Mouse (Mus musculus): ENCODE results near the gene Hoxa11.
A peak's percentile ranks its signal among the peaks of the same experiment; 100 is the strongest.

Hoxa11 gene

GRCm38 (mm10) chr6:52220003-52220864, 25.4 kb downstream of the Hoxa11 start:
- no peak for DNase-seq (ENCODE audit: low spot score in 2 of 2)

GRCm38 (mm10) chr6:52219234-52219942, 26.2 kb downstream of the Hoxa11 start:
- no peak for DNase-seq (ENCODE audit: low spot score in 2 of 2)

GRCm38 (mm10) chr6:52218643-52219215, 26.9 kb downstream of the Hoxa11 start:
- no peak for DNase-seq (ENCODE audit: low spot score in 2 of 2)

- no peak for DNase-seq (ENCODE audit: low spot score in 2 of 2)
Observed at GRCm38 (mm10) chr6:52217895-52218642, 27.5 kb downstream of the Hoxa11 start.

- no peak for DNase-seq (ENCODE audit: low spot score in 2 of 2)
Observed at GRCm38 (mm10) chr6:52217459-52217768, 28.2 kb downstream of the Hoxa11 start.

GRCm38 (mm10) chr6:52216691-52217458, 28.7 kb downstream of the Hoxa11 start:
- no peak for DNase-seq (ENCODE audit: low spot score in 2 of 2)

- DNase-seq (ENCODE audit: low spot score in 2 of 2): no peak
Observed at GRCm38 (mm10) chr6:52215771-52216535, 29.7 kb downstream of the Hoxa11 start.

- DNase-seq (ENCODE audit: low spot score in 2 of 2): no peak
Observed at GRCm38 (mm10) chr6:52215070-52215469, 30.5 kb downstream of the Hoxa11 start.

- no peak for DNase-seq (ENCODE audit: low spot score in 2 of 2)
Observed at GRCm38 (mm10) chr6:52214271-52214670, 31.3 kb downstream of the Hoxa11 start.

GRCm38 (mm10) chr6:52213119-52213986, 32.3 kb downstream of the Hoxa11 start, which contains the start of the genes Hoxa3 and Gm28308:
Gene Hoxa3 (minus strand): TSS chr6:52213336.
Gene Gm28308 (minus strand): TSS chr6:52213339.
- no peak for DNase-seq (ENCODE audit: low spot score in 2 of 2)

GRCm38 (mm10) chr6:52212556-52213118, 33.0 kb downstream of the Hoxa11 start:
- no peak for DNase-seq (ENCODE audit: low spot score in 2 of 2)

- no peak for DNase-seq (ENCODE audit: low spot score in 2 of 2)
Observed at GRCm38 (mm10) chr6:52211961-52212360, 33.6 kb downstream of the Hoxa11 start.

- peak in 1 of 2 experiments; percentile 29 for DNase-seq (ENCODE audit: low spot score in 2 of 2)
Observed at GRCm38 (mm10) chr6:52211170-52211935, 34.3 kb downstream of the Hoxa11 start.

GRCm38 (mm10) chr6:52209685-52210046, 35.9 kb downstream of the Hoxa11 start:
- no peak for DNase-seq (ENCODE audit: low spot score in 2 of 2)

GRCm38 (mm10) chr6:52208868-52209684, 36.5 kb downstream of the Hoxa11 start:
- no peak for DNase-seq (ENCODE audit: low spot score in 2 of 2)

GRCm38 (mm10) chr6:52208072-52208867, 37.3 kb downstream of the Hoxa11 start, which contains the start of gene Hoxa6:
Gene Hoxa6 (minus strand): TSS chr6:52208722.
- DNase-seq (ENCODE audit: low spot score in 2 of 2): no peak

GRCm38 (mm10) chr6:52207684-52207976, 38.0 kb downstream of the Hoxa11 start:
- DNase-seq (ENCODE audit: low spot score in 2 of 2): no peak
